Mouse (Mus musculus): ENCODE results near the gene Igf1.

Gene Igf1

GRCm38 (mm10) chr10:87861104-87861455 lies 3.0 kb downstream of the Igf1 start:
- DNase-seq, result no peak

GRCm38 (mm10) chr10:87862899-87863298 lies 4.8 kb downstream of the Igf1 start:
- no peak for DNase-seq

- DNase-seq, result no peak
Observed at GRCm38 (mm10) chr10:87863326-87863725, 5.3 kb downstream of the Igf1 start.

GRCm38 (mm10) chr10:87865712-87866111 lies 7.6 kb downstream of the Igf1 start:
- DNase-seq, result no peak

- DNase-seq, result no peak
Observed at GRCm38 (mm10) chr10:87866448-87866847, 8.4 kb downstream of the Igf1 start.

GRCm38 (mm10) chr10:87867217-87867616 lies 9.2 kb downstream of the Igf1 start:
- no peak for DNase-seq

- no peak for DNase-seq
Observed at GRCm38 (mm10) chr10:87867631-87868030, 9.6 kb downstream of the Igf1 start.

GRCm38 (mm10) chr10:87868349-87869053 lies 10.4 kb downstream of the Igf1 start:
- DNase-seq, result no peak

- no peak for DNase-seq
Observed at GRCm38 (mm10) chr10:87869151-87869550, 11.1 kb downstream of the Igf1 start.

GRCm38 (mm10) chr10:87869691-87870090 lies 11.6 kb downstream of the Igf1 start:
- DNase-seq, result no peak

- no peak for DNase-seq
Observed at GRCm38 (mm10) chr10:87871863-87872647, 14.0 kb downstream of the Igf1 start.

- DNase-seq, result no peak
Observed at GRCm38 (mm10) chr10:87872854-87873253, 14.8 kb downstream of the Igf1 start.

- no peak for DNase-seq
Observed at GRCm38 (mm10) chr10:87873516-87873915, 15.5 kb downstream of the Igf1 start.

- no peak for DNase-seq
Observed at GRCm38 (mm10) chr10:87880071-87880785, 22.2 kb downstream of the Igf1 start.

GRCm38 (mm10) chr10:87885326-87886040 lies 27.4 kb downstream of the Igf1 start:
- no peak for DNase-seq

- no peak for DNase-seq
Observed at GRCm38 (mm10) chr10:87889850-87890249, 31.8 kb downstream of the Igf1 start.

- DNase-seq, result no peak
Observed at GRCm38 (mm10) chr10:87892256-87892655, 34.2 kb downstream of the Igf1 start.

GRCm38 (mm10) chr10:87893272-87893671 lies 35.2 kb downstream of the Igf1 start:
- DNase-seq, result no peak

GRCm38 (mm10) chr10:87894461-87895120 lies 36.5 kb downstream of the Igf1 start:
- DNase-seq, result no peak

GRCm38 (mm10) chr10:87895351-87895750 lies 37.3 kb downstream of the Igf1 start:
- no peak for DNase-seq

GRCm38 (mm10) chr10:87897331-87897730 lies 39.3 kb downstream of the Igf1 start:
- no peak for DNase-seq

GRCm38 (mm10) chr10:87898826-87899225 lies 40.8 kb downstream of the Igf1 start:
- no peak for DNase-seq

- DNase-seq, result no peak
Observed at GRCm38 (mm10) chr10:87901916-87902315, 43.9 kb downstream of the Igf1 start.

All from cerebellum, adult 8-10 months (tissue).